Mouse (Mus musculus) retina, postnatal 1 day (tissue): ENCODE results near the gene Peli2.

Experiments used
- DNase-seq: peaks from one replicate; pipeline ENCODE4 v3.0.0-alpha.2; 2012

Gene Peli2

GRCm38 (mm10) chr14:48196804-48197203, 76.2 kb downstream of the Peli2 start:
- peak; percentile 45 for DNase-seq

GRCm38 (mm10) chr14:48197287-48197686, 76.7 kb downstream of the Peli2 start:
- DNase-seq, result no peak

GRCm38 (mm10) chr14:48198190-48198954, 77.7 kb downstream of the Peli2 start:
- DNase-seq, result peak; percentile 62

GRCm38 (mm10) chr14:48198957-48199356, 78.3 kb downstream of the Peli2 start:
- no peak for DNase-seq

- DNase-seq, result no peak
Observed at GRCm38 (mm10) chr14:48199506-48199905, 78.9 kb downstream of the Peli2 start.

GRCm38 (mm10) chr14:48200291-48200690, 79.7 kb downstream of the Peli2 start:
- no peak for DNase-seq

- DNase-seq, result no peak
Observed at GRCm38 (mm10) chr14:48200788-48201187, 80.2 kb downstream of the Peli2 start.

- no peak for DNase-seq
Observed at GRCm38 (mm10) chr14:48201403-48201802, 80.8 kb downstream of the Peli2 start.

GRCm38 (mm10) chr14:48202096-48203036, 81.7 kb downstream of the Peli2 start:
- DNase-seq, result no peak

- DNase-seq, result no peak
Observed at GRCm38 (mm10) chr14:48205044-48205443, 84.4 kb downstream of the Peli2 start.

GRCm38 (mm10) chr14:48205635-48206034, 85.0 kb downstream of the Peli2 start:
- DNase-seq, result no peak

GRCm38 (mm10) chr14:48207119-48207518, 86.5 kb downstream of the Peli2 start:
- no peak for DNase-seq

GRCm38 (mm10) chr14:48207746-48208640, 87.4 kb downstream of the Peli2 start:
- DNase-seq, result no peak

- no peak for DNase-seq
Observed at GRCm38 (mm10) chr14:48209436-48209835, 88.8 kb downstream of the Peli2 start.

- no peak for DNase-seq
Observed at GRCm38 (mm10) chr14:48210089-48210488, 89.5 kb downstream of the Peli2 start.

- no peak for DNase-seq
Observed at GRCm38 (mm10) chr14:48211526-48211925, 90.9 kb downstream of the Peli2 start.

GRCm38 (mm10) chr14:48212839-48213238, 92.2 kb downstream of the Peli2 start:
- no peak for DNase-seq

- DNase-seq, result no peak
Observed at GRCm38 (mm10) chr14:48213593-48213992, 93.0 kb downstream of the Peli2 start.

- no peak for DNase-seq
Observed at GRCm38 (mm10) chr14:48222051-48222450, 101.4 kb downstream of the Peli2 start.

- no peak for DNase-seq
Observed at GRCm38 (mm10) chr14:48222684-48223083, 102.1 kb downstream of the Peli2 start.

- DNase-seq, result no peak
Observed at GRCm38 (mm10) chr14:48224203-48224602, 103.6 kb downstream of the Peli2 start.

GRCm38 (mm10) chr14:48224861-48225300, 104.3 kb downstream of the Peli2 start:
- DNase-seq, result peak; percentile 28
